Mouse (Mus musculus): ENCODE measurements around the gene Hbq1a.

- no peak for TF ChIP-seq TAL1 (IDR thresholded peaks at IDR 0.05; ENCODE audit: low read length)
- no peak for TF ChIP-seq GATA1 (IDR thresholded peaks at IDR 0.05; ENCODE audit: low read length)
Measured at GRCm38 (mm10) chr11:32340476-32341473, 40.9 kb downstream of the Hbq1a start.

Data from erythroblast, embryonic 14.5 days (primary cell).